Mouse (Mus musculus) T-cell, adult 2 months (primary cell): ENCODE results near the gene Pmch.

ENCODE experiments used
- DNase-seq: peaks from one replicate; pipeline ENCODE4 v3.0.0; 2022; ENCODE audit warnings: low spot score

The Pmch gene

DNA sequence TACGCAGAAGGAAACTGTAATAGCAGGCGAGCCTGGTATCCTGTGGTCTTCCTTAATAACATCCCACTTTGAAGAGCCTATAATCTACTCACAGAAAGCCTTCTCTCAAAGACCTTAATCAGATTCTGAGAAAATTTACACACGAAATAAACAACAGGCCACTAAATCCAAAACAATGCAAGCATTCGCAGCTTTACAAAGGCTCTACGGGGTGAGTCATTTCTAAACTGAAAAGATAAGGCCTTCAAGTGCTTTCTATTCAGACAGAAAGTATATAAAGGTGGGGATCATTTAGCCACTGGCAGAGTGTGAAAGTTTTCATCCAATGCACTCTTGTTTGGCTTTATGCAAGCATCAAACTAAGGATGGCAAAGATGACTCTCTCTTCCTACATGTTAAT is at the start of gene Pmch:
Gene Pmch (plus strand): TSS at position 301 of the 400 bp plus-strand sequence.
- DNase-seq, result no peak

DNA sequence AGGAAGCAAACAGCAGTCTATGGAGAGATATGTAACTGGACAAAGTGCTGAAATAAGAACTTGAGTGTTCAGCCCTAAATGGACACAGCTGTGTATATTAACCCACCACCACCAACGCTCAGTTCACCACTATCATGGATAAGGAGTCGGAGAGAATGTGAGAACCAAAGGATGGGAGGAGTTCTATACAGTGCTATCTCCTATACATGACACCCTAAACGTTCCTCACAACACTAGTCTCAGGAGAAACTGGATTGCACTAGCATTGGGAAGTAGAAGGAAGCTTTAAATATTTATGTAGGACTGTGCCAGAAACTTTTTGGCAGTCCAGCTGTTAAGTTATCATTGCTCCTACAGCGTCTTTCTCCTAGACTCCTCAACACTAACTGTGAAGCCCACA is 46.6 kb upstream of the Pmch start:
- DNase-seq, result no peak

DNA sequence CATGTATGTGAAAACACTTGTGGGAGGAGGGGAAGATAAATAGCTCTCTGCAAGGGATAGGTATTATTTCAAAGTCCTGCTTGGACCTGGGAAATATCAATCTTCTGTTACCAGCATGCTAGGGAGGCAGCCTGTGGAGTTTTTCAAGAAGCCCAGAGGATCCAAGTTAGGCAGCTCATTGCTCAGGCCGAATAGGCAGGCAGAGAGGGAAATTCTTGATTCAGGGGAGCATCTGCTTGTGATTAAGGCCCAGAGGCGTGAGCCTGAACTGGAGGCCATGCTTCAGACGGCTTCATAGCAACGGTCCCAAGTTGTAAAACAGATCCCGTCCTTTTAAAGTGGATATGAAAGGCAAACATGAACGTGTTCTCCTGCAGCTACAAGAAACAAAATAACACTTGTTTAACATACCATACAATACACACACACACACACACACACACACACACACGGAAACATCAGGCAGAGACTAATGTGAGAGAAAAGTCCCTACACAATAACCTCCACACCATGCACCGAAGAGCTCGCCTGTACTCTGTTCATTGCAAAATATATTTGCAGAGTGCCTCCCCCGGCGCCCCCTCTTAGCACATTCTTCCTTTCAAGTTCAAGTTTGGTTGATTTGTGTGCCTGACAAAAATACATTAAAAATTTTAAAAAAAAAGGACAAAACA is 44.6 kb upstream of the Pmch start:
- DNase-seq, result no peak

DNA sequence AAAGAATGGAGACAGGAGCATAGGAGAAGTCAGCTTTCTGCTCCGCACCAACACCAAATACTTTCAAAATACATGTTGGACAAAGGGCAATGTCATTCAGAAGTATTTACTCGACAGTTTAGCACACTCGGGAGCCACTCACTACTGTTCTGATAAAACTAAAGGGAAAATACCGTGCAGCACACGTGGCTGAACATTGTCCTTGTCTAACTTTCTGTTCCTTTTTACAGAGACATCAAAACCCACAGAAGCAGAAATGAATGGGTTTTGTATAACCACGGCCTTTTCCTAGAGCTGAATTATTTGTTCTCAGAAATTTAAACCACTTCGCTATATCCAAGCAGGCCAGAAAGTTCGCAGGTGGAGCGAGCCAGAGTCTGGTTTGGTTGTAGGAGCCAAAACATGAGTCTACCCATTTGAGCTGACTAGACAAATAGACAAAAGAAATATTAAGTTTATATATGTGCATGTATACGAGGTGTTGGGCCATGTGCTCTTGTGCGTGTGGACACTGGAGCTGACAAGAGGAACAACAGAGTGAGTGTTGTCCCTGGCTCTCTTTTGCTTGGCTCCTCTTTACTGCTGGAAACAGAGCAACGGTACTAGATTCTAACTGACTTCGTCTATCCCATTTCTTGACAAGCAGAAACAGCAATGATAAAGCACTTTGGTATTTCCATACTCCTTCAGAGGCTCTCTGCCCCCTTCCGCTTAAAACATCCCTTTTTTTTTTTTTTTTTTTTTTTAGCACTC is 36.5 kb upstream of the Pmch start:
- DNase-seq, result no peak

DNA sequence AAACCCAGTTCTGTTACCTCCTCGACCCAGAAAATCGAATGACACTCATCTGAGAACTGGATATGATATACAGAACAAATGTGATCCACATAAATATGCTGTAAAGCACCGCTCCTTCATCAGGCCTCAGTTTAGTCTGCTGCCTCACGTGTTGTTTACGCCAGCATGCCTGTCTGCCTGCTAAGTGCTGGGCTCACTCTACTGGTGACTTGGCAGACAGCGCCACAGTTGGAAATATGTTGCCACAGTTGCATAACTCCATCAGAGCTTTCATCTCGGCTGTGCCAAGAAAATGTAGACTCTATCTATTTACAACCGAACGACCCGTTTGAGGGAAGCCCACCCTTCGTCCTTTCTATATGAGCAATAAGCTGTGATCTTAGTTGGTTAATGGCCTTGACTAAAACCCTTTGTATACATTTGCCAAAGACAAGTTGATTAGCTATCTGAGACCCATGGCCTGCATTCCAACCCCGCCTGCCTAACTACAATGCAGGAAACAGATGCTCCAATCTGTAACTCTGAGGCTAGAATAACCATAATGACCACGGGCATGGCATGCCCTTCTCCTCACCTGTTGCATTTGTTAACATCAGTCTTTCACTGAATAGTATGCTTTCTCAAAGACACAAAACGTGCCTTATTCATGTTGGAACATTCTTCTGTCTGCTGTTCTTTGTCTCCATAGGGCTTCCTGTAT is 33.8 kb upstream of the Pmch start:
- DNase-seq, result no peak

DNA sequence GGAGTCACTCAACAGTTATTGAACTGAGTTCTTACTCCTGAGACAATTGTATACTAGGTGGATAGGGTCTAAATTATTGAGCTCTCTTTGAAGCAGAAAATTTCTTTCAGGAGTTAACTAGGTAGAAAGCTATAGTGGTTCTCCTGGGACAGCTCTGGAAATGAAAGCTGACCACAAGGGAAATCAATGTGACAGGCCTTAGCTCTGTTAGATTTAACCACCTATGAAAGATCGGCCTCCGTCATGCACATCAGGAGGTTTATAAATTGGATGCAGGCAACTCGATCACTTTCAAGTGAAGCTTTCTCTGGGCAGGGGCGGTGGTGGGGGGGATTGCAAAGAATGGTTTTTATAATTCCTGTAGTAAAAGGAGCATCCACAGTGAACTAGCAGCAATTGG is 27.4 kb upstream of the Pmch start:
- no peak for DNase-seq

DNA sequence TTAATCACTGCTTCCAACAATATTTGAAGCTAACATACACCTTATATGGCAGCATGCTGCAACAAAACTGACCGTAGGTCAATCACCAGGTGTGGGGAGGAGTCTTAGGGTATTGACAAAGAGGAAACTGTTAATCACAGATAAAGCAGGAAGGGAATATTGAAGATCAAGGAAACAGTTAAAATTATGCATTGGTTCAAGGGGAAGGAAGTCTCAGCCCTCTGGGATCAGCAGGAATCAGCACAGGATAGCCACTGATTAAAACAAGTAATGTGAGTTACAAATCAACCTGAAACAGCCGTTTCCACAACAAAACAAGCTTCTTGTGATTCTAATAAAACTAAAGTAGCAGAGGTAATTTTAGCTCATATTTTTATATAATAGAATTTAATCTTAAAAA is 26.0 kb upstream of the Pmch start:
- no peak for DNase-seq

DNA sequence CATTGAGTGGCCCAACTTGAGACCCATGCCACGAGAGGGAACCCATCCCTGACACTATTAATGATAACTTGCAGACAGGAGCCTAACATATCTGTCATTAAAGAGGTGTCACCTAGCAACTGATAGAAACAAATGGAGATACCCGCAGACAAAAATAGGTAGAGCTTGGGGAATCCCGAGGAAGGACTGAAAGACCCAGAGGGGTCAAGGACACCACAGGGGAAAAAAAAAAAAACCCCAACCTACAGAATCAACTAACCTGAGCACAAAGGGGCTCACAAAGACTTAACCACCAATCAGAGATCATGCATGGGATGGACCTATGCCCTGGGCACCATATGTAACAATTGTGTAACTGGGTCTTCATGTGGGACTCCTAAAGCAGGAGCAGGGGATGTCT is 23.5 kb upstream of the Pmch start:
- no peak for DNase-seq

DNA sequence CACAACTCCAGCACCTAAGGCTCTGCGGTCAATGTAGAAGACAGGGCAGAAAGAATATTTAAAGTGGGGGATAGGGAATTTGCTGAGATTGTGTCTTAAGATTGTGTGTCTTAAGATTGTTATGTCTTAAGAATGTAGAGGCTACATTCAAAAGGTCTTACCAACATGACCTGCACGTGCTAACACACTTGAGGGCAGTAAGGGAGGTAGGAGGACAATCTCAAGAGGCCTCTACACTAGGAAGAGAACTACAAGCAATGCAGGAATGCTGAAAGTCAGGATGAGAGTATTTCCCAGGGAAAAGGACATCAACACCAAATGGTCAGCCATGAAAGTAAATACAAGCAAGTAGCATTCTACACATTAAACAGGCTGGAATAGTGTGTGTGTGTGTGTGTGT is 15.3 kb downstream of the Pmch start:
- DNase-seq, result no peak

DNA sequence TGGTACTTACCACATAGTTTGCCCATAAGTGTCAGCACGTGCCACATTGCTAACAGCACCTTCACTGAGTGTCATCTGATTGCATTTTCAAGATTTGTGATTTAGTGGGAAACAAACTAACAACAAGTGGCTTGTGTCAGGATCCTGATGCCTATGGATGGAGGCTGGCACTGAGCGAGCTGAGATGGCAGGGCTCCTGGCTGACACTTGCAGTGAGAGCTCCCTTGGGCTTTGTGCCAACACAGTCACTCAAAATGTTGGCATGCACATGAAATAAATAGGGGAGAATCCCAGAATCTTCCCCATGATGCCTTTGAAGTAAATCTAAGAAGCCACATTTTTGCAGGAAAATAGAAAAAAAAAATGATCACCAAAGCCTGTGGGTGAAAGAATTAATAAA is 22.4 kb downstream of the Pmch start:
- DNase-seq, result no peak

DNA sequence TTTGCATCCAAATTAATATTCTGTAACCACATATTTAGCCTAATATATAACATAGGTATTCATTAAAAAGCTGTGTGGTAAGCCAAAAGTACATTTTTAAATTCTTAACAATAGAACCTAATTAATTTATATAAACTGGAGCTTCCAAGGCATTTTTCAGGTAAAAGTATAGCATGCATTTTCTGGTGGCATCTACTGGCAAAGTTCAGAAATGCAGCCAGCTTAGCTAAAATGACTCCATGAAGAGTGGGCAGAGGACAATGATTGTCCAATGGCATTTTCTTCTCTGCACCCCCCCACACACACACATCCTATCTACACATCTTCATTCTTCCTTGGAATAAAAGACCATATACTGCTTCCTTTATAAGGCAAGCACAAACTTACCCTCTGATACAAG is 28.8 kb downstream of the Pmch start:
- no peak for DNase-seq

DNA sequence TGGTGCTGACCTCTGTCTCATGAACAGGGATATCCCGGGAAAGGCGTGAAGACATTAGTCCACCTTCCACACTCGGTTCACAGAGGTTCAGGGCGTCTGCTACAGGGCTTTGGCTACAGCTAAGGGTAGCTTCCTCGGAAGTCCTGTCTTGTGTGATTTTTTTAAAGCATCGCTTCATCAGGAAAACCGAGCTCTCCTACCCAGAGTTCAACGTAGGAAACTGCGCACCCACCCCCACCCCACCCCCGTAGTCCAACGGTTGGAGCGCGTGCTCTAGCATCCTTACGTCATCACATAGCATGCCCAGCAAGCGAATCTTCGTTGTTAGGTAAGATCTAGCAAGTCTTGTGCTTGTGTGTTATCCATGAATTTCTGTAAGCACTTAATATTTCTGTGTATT is 44.8 kb downstream of the Pmch start:
- DNase-seq, result no peak
